Mouse (Mus musculus) MEL (cell line): ENCODE results near the gene Dock11. TPM values are rescaled to one million over a fixed set of nuclear protein-coding genes. Genes with fewer than 3 reads are reported as not detected.

ENCODE experiments used
- DNase-seq: peaks from one replicate; pipeline ENCODE4 v3.0.0; 2011; ENCODE audit warnings: low read depth, low spot score
- H3K27ac ChIP-seq: 2 replicates; pipeline ENCODE4 v1.5.1; 2012; ENCODE audit warnings: low read depth, mild to moderate bottlenecking, control low read depth, low read length, moderate library complexity; ENCODE audit not compliant: control insufficient read depth
- H3K27me3 ChIP-seq, 2 experiments: fragments of 150-350 bp in 1 of 2; sonication (generic) in 1 of 2; 2 replicates each; pipeline ENCODE4 v1.6.1; 2012; ENCODE audit warnings: low read length in 2 of 2, mild to moderate bottlenecking in 2 of 2, improper control_type of control experiment in 1 of 2, moderate library complexity in 1 of 2; ENCODE audit not compliant: insufficient read depth in 2 of 2, control insufficient read depth in 1 of 2
- H3K36me3 ChIP-seq, 2 experiments: 2 replicates each; pipeline ENCODE4 v1.6.1; 2012 to 2014; ENCODE audit warnings: low read length in 2 of 2, improper control_type of control experiment in 1 of 2, inconsistent platforms in 1 of 2, mild to moderate bottlenecking in 1 of 2; ENCODE audit not compliant: insufficient read depth in 2 of 2, control insufficient read depth in 1 of 2
- H3K4me1 ChIP-seq, 2 experiments: fragments of 150-350 bp in 1 of 2; sonication (generic) in 1 of 2; 2 replicates each; pipeline ENCODE4 v1.6.1; 2012; ENCODE audit warnings: low read length in 2 of 2, improper control_type of control experiment in 1 of 2, mild to moderate bottlenecking in 1 of 2; ENCODE audit not compliant: insufficient read depth in 2 of 2, control insufficient read depth in 1 of 2
- H3K4me3 ChIP-seq, 2 experiments: fragments of 150-350 bp in 1 of 2; sonication (generic) in 1 of 2; 2 replicates each; pipeline ENCODE4 v1.5.1; 2012; ENCODE audit warnings: low read depth in 2 of 2, low read length in 2 of 2, mild to moderate bottlenecking in 2 of 2, moderate library complexity in 2 of 2, control low read depth in 1 of 2, improper control_type of control experiment in 1 of 2; ENCODE audit not compliant: control insufficient read depth in 1 of 2, insufficient read depth in 1 of 2
- H3K79me2 ChIP-seq: 2 replicates; pipeline ENCODE4 v1.6.1; 2012; ENCODE audit warnings: mild to moderate bottlenecking, low read length, moderate library complexity; ENCODE audit not compliant: control insufficient read depth, poor library complexity, insufficient read depth
- H3K9ac ChIP-seq: 2 replicates; pipeline ENCODE4 v1.6.1; 2012; ENCODE audit warnings: low read depth, mild to moderate bottlenecking, control low read depth, low read length, moderate library complexity; ENCODE audit not compliant: control insufficient read depth, poor library complexity, severe bottlenecking
- H3K9me3 ChIP-seq: fragments of 150-350 bp; sonication (generic); replicated peaks from 2 replicates; pipeline ENCODE4 v1.6.1; 2012; ENCODE audit warnings: mild to moderate bottlenecking, low read length, improper control_type of control experiment, moderate library complexity; ENCODE audit not compliant: insufficient read depth
- BHLHE40 ChIP-seq: IDR thresholded peaks from 2 replicates; pipeline ENCODE4 v1.6.1; 2012; ENCODE audit warnings: low read depth, mild to moderate bottlenecking, inconsistent platforms, low read length, improper control_type of control experiment, borderline replicate concordance
- CHD1 ChIP-seq: IDR thresholded peaks from 2 replicates; pipeline ENCODE4 v1.6.1; 2012; ENCODE audit warnings: low read depth, mild to moderate bottlenecking, inconsistent platforms, low read length, improper control_type of control experiment
- ELF1 ChIP-seq: IDR thresholded peaks from 2 replicates; pipeline ENCODE4 v1.6.1; 2014; ENCODE audit warnings: low read depth, mild to moderate bottlenecking, inconsistent platforms, low read length, improper control_type of control experiment, moderate library complexity
- EP300 ChIP-seq, 2 experiments: IDR thresholded peaks; 2 replicates each; pipeline ENCODE4 v1.6.1; 2011; ENCODE audit warnings: improper control_type of control experiment in 2 of 2, low read length in 2 of 2, low read depth in 1 of 2, mild to moderate bottlenecking in 1 of 2
- ETS1 ChIP-seq: IDR thresholded peaks from 2 replicates; pipeline ENCODE4 v1.6.1; 2012; ENCODE audit warnings: low read depth, mild to moderate bottlenecking, inconsistent platforms, low read length, improper control_type of control experiment, moderate library complexity
- GABPA ChIP-seq: IDR thresholded peaks from 2 replicates; pipeline ENCODE4 v1.6.1; 2012; ENCODE audit warnings: low read depth, mild to moderate bottlenecking, inconsistent platforms, low read length, improper control_type of control experiment, moderate library complexity
- GATA1 ChIP-seq: IDR thresholded peaks from 2 replicates; pipeline ENCODE4 v1.6.1; 2011; ENCODE audit warnings: low read depth, low read length, improper control_type of control experiment
- HCFC1 ChIP-seq: IDR thresholded peaks from 2 replicates; pipeline ENCODE4 v1.6.1; 2012; ENCODE audit warnings: low read depth, mild to moderate bottlenecking, inconsistent platforms, low read length, improper control_type of control experiment, moderate library complexity
- JUND ChIP-seq: IDR thresholded peaks from 2 replicates; pipeline ENCODE4 v1.6.1; 2011; ENCODE audit warnings: low read depth, mild to moderate bottlenecking, improper control_type of control experiment, low read length
- KAT2A ChIP-seq: conservative IDR thresholded peaks from 2 replicates; pipeline ENCODE4 v1.6.1; 2012; ENCODE audit warnings: low read depth, low read length, improper control_type of control experiment, inconsistent platforms
- MAFK ChIP-seq: IDR thresholded peaks from 2 replicates; pipeline ENCODE4 v1.6.1; 2011; ENCODE audit warnings: low read depth, mild to moderate bottlenecking, low read length, improper control_type of control experiment, borderline replicate concordance
- MAX ChIP-seq: IDR thresholded peaks from 2 replicates; pipeline ENCODE4 v1.6.1; 2011; ENCODE audit warnings: low read length, improper control_type of control experiment
- MAZ ChIP-seq: IDR thresholded peaks from 2 replicates; pipeline ENCODE4 v1.6.1; 2012; ENCODE audit warnings: low read depth, mild to moderate bottlenecking, inconsistent platforms, low read length, improper control_type of control experiment
- MYC ChIP-seq: IDR thresholded peaks from 2 replicates; pipeline ENCODE4 v1.6.1; 2011; ENCODE audit warnings: low read depth, mild to moderate bottlenecking, low read length, improper control_type of control experiment, moderate library complexity
- NELFE ChIP-seq: IDR thresholded peaks from 2 replicates; pipeline ENCODE4 v1.6.1; 2011; ENCODE audit warnings: low read depth, low read length, improper control_type of control experiment
- POLR2AphosphoS5 ChIP-seq: IDR thresholded peaks from 2 replicates; pipeline ENCODE4 v1.6.1; 2012; ENCODE audit warnings: low read depth, borderline replicate concordance, mild to moderate bottlenecking, inconsistent platforms, low read length, moderate library complexity, mixed read lengths
- RAD21 ChIP-seq: IDR thresholded peaks from 2 replicates; pipeline ENCODE4 v1.6.1; 2011; ENCODE audit warnings: mild to moderate bottlenecking, low read depth, low read length, improper control_type of control experiment
- RCOR1 ChIP-seq: IDR thresholded peaks from 2 replicates; pipeline ENCODE4 v1.6.1; 2012; ENCODE audit warnings: low read depth, mild to moderate bottlenecking, inconsistent platforms, low read length, improper control_type of control experiment
- SIN3A ChIP-seq: IDR thresholded peaks from 2 replicates; pipeline ENCODE4 v1.6.1; 2012; ENCODE audit warnings: low read length, improper control_type of control experiment, inconsistent platforms
- TCF12 ChIP-seq: IDR thresholded peaks from 2 replicates; pipeline ENCODE4 v1.6.1; 2014; ENCODE audit warnings: low read depth, mild to moderate bottlenecking, inconsistent platforms, low read length, improper control_type of control experiment, moderate library complexity
- USF1 ChIP-seq: IDR thresholded peaks from 2 replicates; pipeline ENCODE4 v1.6.1; 2014; ENCODE audit warnings: low read depth, mild to moderate bottlenecking, inconsistent platforms, low read length, improper control_type of control experiment, moderate library complexity
- ZKSCAN1 ChIP-seq: IDR thresholded peaks from 2 replicates; pipeline ENCODE4 v1.6.1; 2012; ENCODE audit warnings: low read depth, mild to moderate bottlenecking, inconsistent platforms, low read length, improper control_type of control experiment, moderate library complexity
- ZMIZ1 ChIP-seq: IDR thresholded peaks from 2 replicates; pipeline ENCODE4 v1.6.1; 2012; ENCODE audit warnings: low read depth, mild to moderate bottlenecking, inconsistent platforms, low read length, improper control_type of control experiment, moderate library complexity
- ZNF384 ChIP-seq: IDR thresholded peaks from 2 replicates; pipeline ENCODE4 v1.6.1; 2012; ENCODE audit warnings: low read depth, mild to moderate bottlenecking, inconsistent platforms, low read length, improper control_type of control experiment
- polyA plus RNA-seq, 2 experiments: library from polyadenylated mRNA; stranded (reverse) in 1 of 2; unstranded in 1 of 2; fragments of >175 nt in 1 of 2; fragments of >200 nt in 1 of 2; gene quantifications; 2 replicates each; pipeline versions ENCODE4 v1.2.1 to v1.2.4; 2012; ENCODE audit warnings: low replicate concordance in 2 of 2, low read depth in 1 of 2; ENCODE audit not compliant: insufficient read length in 2 of 2, insufficient read depth in 1 of 2, missing spikeins in 1 of 2
- total RNA-seq: library from RNA; depleted of rRNA; stranded (reverse); fragments of 300-350 nt; gene quantifications from 2 replicates; pipeline ENCODE4 v1.2.3, GENCODE M21; 2012

Dock11 gene
- total and polyA plus RNA-seq, 3 experiments: 8.8 to 9.1 TPM; not detected in 1

DNA sequence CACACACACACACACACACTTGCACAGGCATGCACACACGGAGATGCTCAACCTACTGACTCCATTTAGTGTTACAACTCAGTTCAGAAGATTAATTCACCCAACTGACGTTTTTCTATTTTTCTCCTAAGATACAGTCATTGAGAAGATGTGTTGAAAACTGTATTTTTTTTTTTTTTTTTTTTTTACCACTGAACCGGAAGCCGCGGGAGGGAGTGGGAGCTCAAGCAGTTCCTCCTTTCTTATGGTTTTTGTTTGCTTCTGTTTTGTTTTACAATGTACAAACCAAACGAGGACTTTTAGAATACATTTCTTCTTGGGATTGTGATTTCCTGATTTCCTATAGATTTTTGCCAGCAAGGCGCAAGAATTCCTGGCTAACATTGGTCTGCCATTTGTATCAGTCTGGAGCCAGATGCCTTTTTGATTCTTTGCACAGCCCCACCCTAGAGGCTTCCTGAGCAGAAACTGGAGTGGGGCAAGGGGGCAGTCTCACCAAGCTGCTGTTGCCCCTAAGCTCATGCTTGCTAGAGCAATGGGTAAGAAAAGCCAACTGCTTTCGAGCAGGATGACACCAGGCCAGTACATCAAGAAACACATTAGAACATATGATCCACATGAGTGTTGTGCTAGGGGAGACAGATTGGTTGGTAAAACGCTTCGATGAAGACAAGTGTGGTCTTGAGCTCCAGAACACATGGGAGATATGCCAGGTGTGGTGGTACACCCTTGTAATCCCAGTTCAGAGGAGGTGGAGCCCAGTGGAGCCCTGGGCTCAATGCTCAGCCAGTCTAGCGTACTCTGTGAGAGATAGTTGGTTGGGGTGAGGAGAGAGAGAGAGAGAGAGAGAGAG lies 9.2 kb downstream of the Dock11 start:
- peak; percentile 61 for DNase-seq
- peaks cover 3% of the 10 kb centered on the region for H3K79me2 ChIP-seq
- H3K4me1 ChIP-seq: peaks cover 4 to 18% of the 10 kb centered on the region in 2 experiments
- H3K27me3 ChIP-seq: no peaks in the 10 kb centered on the region
- H3K4me3 ChIP-seq: peak overlapping the region; percentile 1 to 43; a peak in 2 of 4 replicates
- no peaks in the 10 kb centered on the region for H3K9me3 ChIP-seq
- peak overlapping the region; percentile 29 for H3K9ac ChIP-seq
- H3K27ac ChIP-seq: peak overlapping the region; percentile 82
- H3K36me3 ChIP-seq: peaks cover 0 to 21% of the 10 kb centered on the region in 2 experiments; a peak in 2 of 4 replicates
- TF ChIP-seq EP300 (IDR thresholded peaks at IDR 0.05; ENCODE audit: low read depth in 1 of 2, low read length in 2 of 2) (0 out of 4 replicates have a peak, but pooled peaks of 1 of the 2 experiments have one; percentile 16), GATA1 (no peak), HCFC1 (0 out of 2 replicates have a peak, but pooled peaks have one; percentile 16), TCF12 (no peak), SIN3A (no peak), MYC (no peak), ELF1 (0 out of 2 replicates have a peak, but pooled peaks have one; percentile 7), RCOR1 (peak; percentile 16; the same call in 1 of the 2 replicates), ZNF384 (peak; percentile 97), ETS1 (0 out of 2 replicates have a peak, but pooled peaks have one; percentile 23), BHLHE40 (no peak), POLR2AphosphoS5 (no peak), ZKSCAN1 (peak; percentile 43; the same call in 1 of the 2 replicates), KAT2A (no peak)

DNA sequence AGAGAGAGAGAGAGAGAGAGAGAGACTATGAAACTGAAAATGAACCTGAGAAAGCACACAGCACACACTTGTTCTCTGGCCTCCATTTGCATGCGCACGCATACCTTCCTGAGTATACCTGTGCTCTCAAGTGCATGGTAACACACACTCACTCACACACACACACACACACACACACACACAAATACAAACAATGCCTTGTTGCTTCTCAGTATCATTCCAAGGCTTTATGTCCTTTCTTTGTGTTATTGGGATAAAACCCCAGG lies 9.8 kb downstream of the Dock11 start:
- no peak overlapping the region; the same call in 1 of the 2 replicates for H3K27ac ChIP-seq
- peaks cover 4 to 18% of the 10 kb centered on the region in 2 experiments for H3K4me1 ChIP-seq
- H3K27me3 ChIP-seq: no peaks in the 10 kb centered on the region
- no peak overlapping the region for H3K9ac ChIP-seq
- H3K9me3 ChIP-seq: no peaks in the 10 kb centered on the region
- H3K79me2 ChIP-seq: peaks cover 3% of the 10 kb centered on the region
- H3K4me3 ChIP-seq: no peak overlapping the region
- peaks cover 0 to 21% of the 10 kb centered on the region in 2 experiments; a peak in 2 of 4 replicates for H3K36me3 ChIP-seq
- no peak for TF ChIP-seq ZMIZ1
- TF ChIP-seq RAD21: no peak
- TF ChIP-seq MAFK: no peak
- TF ChIP-seq GABPA: no peak
- no peak for TF ChIP-seq JUND
- no peak for TF ChIP-seq USF1
- TF ChIP-seq CHD1: no peak
- TF ChIP-seq MAX: no peak
- TF ChIP-seq MAZ: no peak
- TF ChIP-seq NELFE: no peak
- TF ChIP-seq, all 39 proteins: peak for 0
- no peak for DNase-seq
